Mouse (Mus musculus): ENCODE data around the gene B3gnt2.
A peak's percentile ranks its signal among the peaks of the same experiment; 100 is the strongest.

Gene B3gnt2

DNA sequence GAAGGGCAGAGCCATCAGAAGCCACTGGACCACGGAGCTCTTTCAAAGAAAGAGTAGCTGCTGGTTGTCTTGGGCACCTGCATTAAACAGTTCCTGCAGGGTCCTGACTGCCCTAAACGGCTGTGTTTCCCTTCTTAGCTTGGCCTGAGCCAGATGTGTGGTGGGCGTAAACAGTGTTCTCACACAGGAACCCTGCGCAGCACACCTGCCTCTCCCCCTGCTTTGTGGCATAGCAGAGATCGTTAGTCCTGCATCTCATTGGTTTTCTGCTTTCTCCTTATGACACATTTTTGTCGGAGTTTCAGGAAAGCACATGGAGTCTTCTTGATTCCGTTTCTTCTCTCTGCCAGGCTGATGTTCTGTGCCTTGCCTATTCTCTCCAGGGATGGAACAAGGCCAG, 44.9 kb downstream of the B3gnt2 start:
- no peak for DNase-seq (ENCODE audit: low read depth, low spot score)

GRCm38 (mm10) chr11:22815143-22815542, 45.6 kb downstream of the B3gnt2 start:
- no peak for DNase-seq (ENCODE audit: low read depth, low spot score)

GRCm38 (mm10) chr11:22813921-22814704, 46.6 kb downstream of the B3gnt2 start:
- DNase-seq (ENCODE audit: low read depth, low spot score), result no peak

- no peak for DNase-seq (ENCODE audit: low read depth, low spot score)
These were observed 47.3 kb downstream of the B3gnt2 start for GRCm38 (mm10) chr11:22813427-22813826.

- no peak for DNase-seq (ENCODE audit: low read depth, low spot score)
These were observed 49.3 kb downstream of the B3gnt2 start for GRCm38 (mm10) chr11:22811413-22811812.

GRCm38 (mm10) chr11:22809465-22810096, 51.2 kb downstream of the B3gnt2 start:
- DNase-seq (ENCODE audit: low read depth, low spot score), result no peak

GRCm38 (mm10) chr11:22808040-22808439, 52.7 kb downstream of the B3gnt2 start:
- DNase-seq (ENCODE audit: low read depth, low spot score), result no peak

- no peak for DNase-seq (ENCODE audit: low read depth, low spot score)
These were observed 55.6 kb downstream of the B3gnt2 start for GRCm38 (mm10) chr11:22805171-22805570.

DNA sequence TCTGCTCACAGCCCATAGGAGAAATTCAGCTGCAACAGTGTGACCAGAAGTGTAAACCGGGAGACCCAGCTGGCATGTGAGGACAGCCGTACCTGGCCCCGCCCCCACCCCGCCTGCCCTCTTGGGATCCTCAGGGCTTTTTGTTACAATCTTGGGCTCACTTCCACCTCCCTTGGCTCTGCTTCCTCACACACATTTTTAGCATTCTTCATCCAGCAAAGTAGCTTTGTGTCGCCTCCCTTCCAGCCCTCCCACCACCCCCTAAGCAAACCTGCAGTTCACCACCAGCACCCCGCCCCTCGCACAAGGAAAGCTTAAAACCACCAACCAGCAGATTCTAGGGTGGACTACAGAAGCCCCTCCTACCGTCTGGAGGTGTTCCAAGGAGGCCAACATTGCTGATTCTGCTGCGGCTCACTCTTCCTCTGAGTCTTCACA, 60.8 kb downstream of the B3gnt2 start:
- peak; percentile 18 for DNase-seq (ENCODE audit: low read depth, low spot score)

- no peak for DNase-seq (ENCODE audit: low read depth, low spot score)
These were observed 61.8 kb downstream of the B3gnt2 start for GRCm38 (mm10) chr11:22798916-22799315.

DNA sequence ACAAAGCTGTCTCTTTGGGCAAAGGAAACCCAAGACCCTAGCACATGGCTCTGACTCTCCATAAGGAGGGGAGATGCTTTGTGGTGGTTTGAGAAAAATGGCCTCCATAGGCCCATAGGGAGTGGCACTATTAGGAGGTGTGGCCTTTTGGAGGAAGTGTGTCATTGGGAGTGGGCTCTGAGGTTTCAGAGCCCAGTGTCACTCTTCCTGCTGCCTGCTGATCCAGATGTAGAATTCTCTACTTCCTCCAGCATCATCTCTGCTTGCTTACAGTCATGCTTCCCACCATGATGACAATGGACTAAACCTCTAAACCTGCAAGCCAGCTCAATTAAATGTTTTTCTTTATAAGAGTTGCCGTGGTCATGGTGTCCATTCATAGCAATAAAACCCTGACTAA, 66.0 kb downstream of the B3gnt2 start:
- no peak for DNase-seq (ENCODE audit: low read depth, low spot score)

DNA sequence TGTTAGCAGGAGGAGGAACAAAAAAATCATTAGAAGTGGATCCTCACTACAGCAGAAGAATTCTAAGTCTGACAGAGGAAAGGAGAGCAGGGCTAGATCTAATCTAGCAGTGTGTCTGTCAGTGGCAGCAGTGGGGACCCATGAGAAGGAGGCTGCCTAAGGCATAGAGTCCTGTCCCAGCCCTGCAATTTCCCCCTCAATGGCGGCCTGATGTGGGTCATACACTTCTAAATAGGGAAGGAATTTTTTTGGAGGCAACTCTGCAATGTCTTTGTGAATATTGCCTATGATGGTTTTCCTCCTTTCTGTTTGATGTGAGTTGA, 66.9 kb downstream of the B3gnt2 start:
- DNase-seq (ENCODE audit: low read depth, low spot score), result no peak

DNA sequence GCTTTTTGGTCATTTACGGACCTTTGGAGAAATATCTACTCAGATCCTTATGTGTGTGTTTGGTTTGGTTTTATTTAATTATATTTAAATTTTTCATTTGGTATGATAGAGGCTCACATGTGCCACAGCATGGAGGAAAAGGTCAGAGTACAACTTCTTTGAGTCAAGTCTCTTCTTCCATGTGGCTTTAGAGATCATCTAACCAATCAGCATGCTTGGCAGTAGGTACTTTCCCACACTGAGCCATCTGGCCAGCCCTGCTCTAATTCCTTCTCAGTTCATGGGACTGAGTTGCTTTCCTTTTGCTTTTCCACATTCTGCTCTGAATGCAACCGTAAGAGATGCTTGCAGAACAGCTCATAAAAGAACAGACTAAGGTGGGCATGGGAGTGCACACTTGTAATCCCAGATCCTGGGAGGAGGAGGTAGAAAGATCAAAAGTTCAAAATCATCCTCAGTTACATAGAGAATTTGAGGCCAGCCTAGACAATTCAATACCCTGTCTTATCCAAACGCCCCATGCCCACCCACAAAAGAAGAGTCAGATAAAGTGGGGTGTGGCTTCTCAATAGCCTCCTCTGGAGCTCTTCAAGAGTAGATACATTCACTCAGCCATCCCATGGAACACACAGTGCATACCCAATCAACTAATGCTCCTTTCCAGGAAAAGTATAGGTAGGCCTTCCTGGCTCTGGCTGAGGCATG, 67.4 kb downstream of the B3gnt2 start:
- DNase-seq (ENCODE audit: low read depth, low spot score), result no peak

DNA sequence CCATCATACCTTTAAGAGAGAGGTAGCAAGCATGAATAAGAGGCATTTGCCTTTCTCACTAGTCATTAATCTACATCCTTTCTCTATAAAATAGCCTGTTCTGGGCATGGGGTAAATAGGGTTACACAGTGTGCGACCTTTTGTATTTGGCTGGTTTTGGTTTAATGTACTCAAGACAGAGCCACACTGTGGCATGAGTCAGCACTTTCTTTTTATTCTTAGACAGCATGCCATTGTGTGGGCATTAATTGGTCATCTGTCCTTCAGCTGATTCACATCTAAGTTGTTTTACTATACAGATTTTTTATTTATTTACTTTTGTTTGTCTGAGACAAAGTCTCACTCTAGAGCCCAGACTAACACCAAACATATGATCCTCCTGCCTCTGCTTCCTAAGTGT, 68.6 kb downstream of the B3gnt2 start:
- DNase-seq (ENCODE audit: low read depth, low spot score), result no peak

DNA sequence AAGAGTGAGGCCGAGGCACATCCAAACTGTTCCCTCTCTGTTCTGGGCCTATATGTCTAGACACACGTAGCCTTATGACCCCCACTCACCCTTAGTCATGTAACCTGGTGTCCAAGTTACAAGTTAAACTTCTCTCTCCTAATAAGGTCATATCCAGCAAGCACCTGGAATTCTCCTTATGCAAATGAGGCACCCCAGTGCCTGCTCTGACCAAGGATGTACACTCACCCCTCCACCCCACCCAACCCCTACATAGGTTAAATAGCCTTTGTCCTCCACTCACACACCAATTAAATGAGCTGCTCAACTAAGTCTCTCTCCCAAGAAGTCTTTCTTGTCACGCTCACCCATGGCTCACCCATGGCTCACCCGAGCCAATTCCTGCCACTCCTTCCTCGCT, 69.0 kb downstream of the B3gnt2 start:
- DNase-seq (ENCODE audit: low read depth, low spot score), result no peak

- no peak for DNase-seq (ENCODE audit: low read depth, low spot score)
These were observed 72.9 kb downstream of the B3gnt2 start for GRCm38 (mm10) chr11:22787833-22788232.

DNA sequence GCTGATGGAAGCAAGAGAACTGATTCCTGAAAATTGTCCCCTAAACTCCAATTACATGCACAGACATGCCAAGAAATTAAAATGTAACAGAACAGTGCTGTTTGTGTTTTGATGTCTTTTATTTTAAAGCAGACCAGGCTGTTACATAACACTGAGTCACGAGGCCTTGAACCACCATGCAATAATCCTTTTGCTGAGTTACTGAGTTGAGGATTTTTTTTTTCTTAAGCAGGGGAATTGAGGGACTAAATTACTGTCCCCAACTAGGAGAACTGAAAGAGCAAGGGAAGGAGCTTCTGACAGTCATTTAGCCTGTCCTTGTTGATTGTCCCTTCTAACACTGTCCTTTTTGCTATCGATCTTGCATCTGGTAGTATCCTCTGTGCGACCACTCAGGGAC, 76.3 kb downstream of the B3gnt2 start:
- DNase-seq (ENCODE audit: low read depth, low spot score), result no peak

DNA sequence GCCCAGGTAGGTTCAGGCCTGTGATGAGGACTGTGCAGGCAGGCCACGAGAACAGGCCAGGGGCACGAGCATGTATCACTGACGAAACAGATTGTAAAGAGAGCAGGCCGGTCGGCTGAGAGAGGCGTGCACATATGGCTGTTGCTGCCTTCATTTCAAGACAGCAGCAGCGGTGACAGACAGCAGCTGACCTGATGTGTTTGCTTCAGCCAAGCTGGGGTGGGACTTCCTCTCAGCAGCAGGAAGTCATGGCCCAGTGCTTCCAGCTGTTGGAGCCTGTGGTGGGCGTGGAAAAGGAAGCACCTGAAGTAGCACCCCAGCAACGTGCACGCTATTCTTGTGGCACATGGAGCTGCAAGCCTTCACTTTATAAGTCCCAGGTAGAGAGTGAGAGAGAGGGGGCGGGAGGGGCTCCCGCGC, 78.0 kb downstream of the B3gnt2 start:
- no peak for DNase-seq (ENCODE audit: low read depth, low spot score)

DNA sequence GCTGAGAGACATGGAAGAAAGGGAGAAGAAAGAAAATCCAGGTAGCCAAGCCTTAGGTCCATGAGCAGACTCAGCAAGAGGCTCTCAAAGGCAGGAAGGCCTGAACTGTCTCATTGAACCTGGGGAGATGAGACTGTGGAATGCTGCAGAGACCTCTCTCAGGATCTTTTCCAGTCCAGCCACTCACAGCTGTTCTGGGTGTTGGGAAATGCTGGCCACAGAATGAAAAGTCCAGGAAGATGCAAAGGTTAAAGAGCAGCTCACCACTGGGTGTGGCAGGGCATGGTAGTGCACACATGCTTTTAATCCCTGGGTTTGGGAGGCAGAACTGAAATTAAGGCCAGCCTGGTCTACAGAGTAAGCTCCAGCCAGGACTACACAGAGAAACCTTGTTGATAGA, 79.6 kb downstream of the B3gnt2 start:
- no peak for DNase-seq (ENCODE audit: low read depth, low spot score)

DNA sequence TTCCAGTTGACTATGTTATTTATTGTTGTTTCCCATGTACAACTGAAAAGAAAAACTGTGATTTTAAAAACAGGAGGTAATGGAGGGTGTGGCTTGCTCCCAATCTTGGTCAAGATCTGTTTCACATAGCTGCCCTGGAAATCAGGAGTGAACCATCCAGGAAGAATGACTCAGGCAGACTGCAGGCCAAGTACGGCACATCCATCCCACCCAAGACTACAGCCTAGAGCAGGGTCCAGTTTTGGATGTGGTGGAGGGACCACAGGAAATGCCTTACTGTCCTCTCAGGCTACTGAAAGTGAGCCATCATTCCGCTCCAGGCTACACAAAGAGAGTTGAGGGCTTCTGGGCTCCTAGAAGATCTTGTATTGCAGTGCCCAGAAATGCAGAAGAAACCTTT, 80.0 kb downstream of the B3gnt2 start:
- no peak for DNase-seq (ENCODE audit: low read depth, low spot score)

DNA sequence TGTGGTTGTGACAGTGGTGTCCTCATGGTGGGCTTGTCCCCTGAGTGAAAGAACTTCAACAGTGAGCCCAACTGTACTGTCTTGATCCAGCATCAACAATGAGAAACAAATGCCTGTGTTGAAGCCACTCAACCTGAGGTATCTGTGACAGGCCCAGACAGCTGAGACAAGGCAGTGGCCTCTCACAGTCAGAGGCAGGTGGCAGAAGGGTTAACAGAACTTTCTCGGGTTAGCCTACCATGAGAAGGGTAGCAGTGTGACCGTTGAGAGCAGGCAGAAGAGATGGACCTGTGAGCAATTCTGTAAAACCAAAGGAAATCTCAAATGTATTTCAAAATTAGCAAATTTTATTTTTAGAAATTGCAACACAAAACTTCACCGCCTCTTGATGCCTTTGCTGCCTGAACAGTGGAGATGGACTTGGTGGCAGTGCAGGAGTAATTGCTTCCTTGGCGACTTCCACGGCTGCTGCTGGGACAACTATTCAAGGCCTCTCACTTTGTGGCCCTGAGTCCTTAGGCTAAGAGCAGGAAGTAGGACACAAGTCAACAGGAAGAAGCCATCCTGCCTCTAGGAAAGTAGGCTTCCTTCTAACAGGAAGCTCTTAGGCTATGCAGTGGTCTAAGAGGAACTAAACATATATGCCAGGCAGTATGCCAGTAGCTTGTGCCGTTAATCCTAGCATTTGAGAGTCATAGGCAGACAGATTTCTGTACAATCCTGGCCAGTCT, 80.8 kb downstream of the B3gnt2 start:
- peak; percentile 10 for DNase-seq (ENCODE audit: low read depth, low spot score)

GRCm38 (mm10) chr11:22778596-22778995, 82.2 kb downstream of the B3gnt2 start:
- DNase-seq (ENCODE audit: low read depth, low spot score), result no peak
